Mouse (Mus musculus) megakaryocyte, embryonic 14.5 days (primary cell): ENCODE data around the gene Rabgef1. TPM values are rescaled to one million over a fixed set of nuclear protein-coding genes. Genes with fewer than 3 reads are reported as not detected.
A peak's percentile ranks its signal among the peaks of the same experiment; 100 is the strongest.

ENCODE experiments used
- H3K27me3 ChIP-seq: replicated peaks from 2 replicates; pipeline ENCODE3; 2012; ENCODE audit warnings: inconsistent platforms
- H3K36me3 ChIP-seq: replicated peaks from 2 replicates; pipeline ENCODE3; 2012; ENCODE audit warnings: low read length, inconsistent platforms, mixed read lengths
- H3K4me1 ChIP-seq: 2 replicates; pipeline ENCODE4 v1.6.1; 2012; ENCODE audit warnings: inconsistent platforms
- H3K4me3 ChIP-seq: replicated peaks from 2 replicates; pipeline ENCODE3; 2012; ENCODE audit warnings: moderate library complexity, mild to moderate bottlenecking, inconsistent platforms
- H3K9me3 ChIP-seq: 2 replicates; pipeline ENCODE4 v1.6.1; 2012; ENCODE audit warnings: inconsistent platforms
- FLI1 ChIP-seq: IDR thresholded peaks from 2 replicates; pipeline ENCODE4 v1.6.1; 2012; ENCODE audit warnings: low read length, inconsistent platforms, mixed read lengths
- GATA1 ChIP-seq: IDR thresholded peaks from 3 replicates; pipeline ENCODE4 v1.6.1; 2012; ENCODE audit warnings: mixed read lengths, low read length, inconsistent platforms, borderline replicate concordance
- polyA plus RNA-seq: library from polyadenylated mRNA; stranded (reverse); fragments of >175 nt; gene quantifications from 2 replicates; pipeline ENCODE4 v1.2.3, GENCODE M21; 2012; ENCODE audit warnings: low replicate concordance; ENCODE audit not compliant: insufficient read depth

Gene Rabgef1
- polyA plus RNA-seq, 1 experiment: 36.2 TPM

GRCm38 (mm10) chr5:130256678-130257271 lies 85.2 kb downstream of the Rabgef1 start:
- Histone ChIP-seq H3K4me1 (peaks cover 41% of the 10 kb centered on the region), H3K36me3 (peaks cover 38% of the 10 kb centered on the region), H3K4me3 (peak overlapping the region; percentile 98), H3K27me3 (no peaks in the 10 kb centered on the region), H3K9me3 (no peaks in the 10 kb centered on the region)
- TF ChIP-seq GATA1: no peak
- TF ChIP-seq FLI1: peak; percentile 84; the same call in 1 of the 2 replicates

DNA sequence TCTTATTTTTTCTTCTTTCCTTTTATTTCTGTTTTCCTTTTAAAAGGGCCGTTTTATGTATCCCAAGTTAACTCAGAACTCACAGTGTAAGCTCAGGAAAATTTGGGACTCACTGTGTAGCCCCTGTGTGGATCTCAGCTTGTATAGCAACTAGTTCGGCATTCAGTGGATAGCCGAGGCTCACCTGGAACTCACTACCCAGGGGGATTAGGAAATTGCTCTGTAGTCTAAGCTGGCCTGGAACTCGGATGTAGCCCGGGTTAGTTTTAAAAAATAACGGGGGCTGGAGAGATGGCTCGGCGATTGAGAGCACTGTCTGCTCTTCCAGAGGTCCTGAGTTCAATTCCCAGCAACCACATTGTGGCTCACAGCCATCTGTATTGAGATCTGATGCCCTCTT lies 85.7 kb downstream of the Rabgef1 start:
- Histone ChIP-seq H3K9me3 (no peaks in the 10 kb centered on the region), H3K4me1 (peaks cover 41% of the 10 kb centered on the region), H3K36me3 (peaks cover 38% of the 10 kb centered on the region), H3K4me3 (peak overlapping the region; percentile 98), H3K27me3 (no peaks in the 10 kb centered on the region)
- TF ChIP-seq GATA1 (no peak), FLI1 (no peak)

GRCm38 (mm10) chr5:130263454-130263853 lies 91.9 kb downstream of the Rabgef1 start:
- Histone ChIP-seq H3K27me3 (no peaks in the 10 kb centered on the region), H3K36me3 (peaks cover 72% of the 10 kb centered on the region), H3K4me3 (no peak overlapping the region), H3K9me3 (no peaks in the 10 kb centered on the region), H3K4me1 (peaks cover 59% of the 10 kb centered on the region)
- no peak for TF ChIP-seq GATA1
- no peak for TF ChIP-seq FLI1

Other genes with a start within 250 kb of the Rabgef1 start
- gene Vkorc1l1, start 229.8 kb upstream of the Rabgef1 start, polyA plus RNA-seq: 3.5 and 13.7 TPM in 2 replicates
- 8.4 and 20.3 TPM in 2 replicates for gene Gusb, start 168.7 kb upstream of the Rabgef1 start, polyA plus RNA-seq
- 16.1 and 48.0 TPM in 2 replicates for gene Asl, start 142.6 kb upstream of the Rabgef1 start, polyA plus RNA-seq
- 11.4 TPM in 1 of 2 replicates, not detected in the other for gene Crcp, start 142.5 kb upstream of the Rabgef1 start, polyA plus RNA-seq
- gene Tpst1, start 98.5 kb upstream of the Rabgef1 start, polyA plus RNA-seq: 1.1 and 6.0 TPM in 2 replicates
- 4.7 and 5.5 TPM in 2 replicates for gene Kctd7, start 26.9 kb upstream of the Rabgef1 start, polyA plus RNA-seq
- gene Tmem248, start 45.3 kb downstream of the Rabgef1 start, polyA plus RNA-seq: 11.9 and 29.8 TPM in 2 replicates
- gene Sbds, start 83.7 kb downstream of the Rabgef1 start, polyA plus RNA-seq: 4.5 and 16.0 TPM in 2 replicates
- gene Tyw1, start 83.8 kb downstream of the Rabgef1 start, polyA plus RNA-seq: 7.7 TPM in 1 of 2 replicates, not detected in the other
- not detected in 2 replicates for gene Caln1, start 197.7 kb downstream of the Rabgef1 start, polyA plus RNA-seq
- gene A330070K13Rik, start 212.8 kb downstream of the Rabgef1 start, polyA plus RNA-seq: not detected in 2 replicates